Mouse (Mus musculus) ES-CJ7 (cell line): Measurements from ENCODE around the gene Tbx2.

Experiments used
- DNase-seq: peaks from one replicate; pipeline ENCODE4 v3.0.0; 2011; ENCODE audit warnings: low read depth, low spot score

Gene Tbx2

GRCm38 (mm10) chr11:85832231-85832924 lies at the start of gene Tbx2:
Gene Tbx2 (plus strand): TSS chr11:85832551.
- peak; percentile 73 for DNase-seq

GRCm38 (mm10) chr11:85786113-85786718 lies 46.1 kb upstream of the Tbx2 start:
- DNase-seq, result peak; percentile 25

GRCm38 (mm10) chr11:85789750-85790149 lies 42.6 kb upstream of the Tbx2 start:
- no peak for DNase-seq

GRCm38 (mm10) chr11:85790267-85790666 lies 42.1 kb upstream of the Tbx2 start:
- DNase-seq, result no peak

GRCm38 (mm10) chr11:85791212-85791611 lies 41.1 kb upstream of the Tbx2 start:
- DNase-seq, result no peak

- no peak for DNase-seq
Measured at GRCm38 (mm10) chr11:85792534-85793215, 39.7 kb upstream of the Tbx2 start.

GRCm38 (mm10) chr11:85799456-85799855 lies 32.9 kb upstream of the Tbx2 start:
- DNase-seq, result no peak

- DNase-seq, result no peak
Measured at GRCm38 (mm10) chr11:85799856-85800255, 32.5 kb upstream of the Tbx2 start.

- no peak for DNase-seq
Measured at GRCm38 (mm10) chr11:85800380-85800779, 32.0 kb upstream of the Tbx2 start.

GRCm38 (mm10) chr11:85804048-85804447 lies 28.3 kb upstream of the Tbx2 start:
- DNase-seq, result no peak

- no peak for DNase-seq
Measured at GRCm38 (mm10) chr11:85805779-85806178, 26.6 kb upstream of the Tbx2 start.

GRCm38 (mm10) chr11:85807353-85807752 lies 25.0 kb upstream of the Tbx2 start:
- DNase-seq, result no peak

- DNase-seq, result no peak
Measured at GRCm38 (mm10) chr11:85811229-85811628, 21.1 kb upstream of the Tbx2 start.

- no peak for DNase-seq
Measured at GRCm38 (mm10) chr11:85811676-85812075, 20.7 kb upstream of the Tbx2 start.

- DNase-seq, result no peak
Measured at GRCm38 (mm10) chr11:85812201-85812966, 20.0 kb upstream of the Tbx2 start.

- DNase-seq, result no peak
Measured at GRCm38 (mm10) chr11:85814678-85815077, 17.7 kb upstream of the Tbx2 start.

GRCm38 (mm10) chr11:85816471-85816870 lies 15.9 kb upstream of the Tbx2 start:
- DNase-seq, result no peak

- DNase-seq, result no peak
Measured at GRCm38 (mm10) chr11:85818401-85818800, 13.9 kb upstream of the Tbx2 start.

GRCm38 (mm10) chr11:85820959-85821358 lies 11.4 kb upstream of the Tbx2 start:
- DNase-seq, result no peak

GRCm38 (mm10) chr11:85821659-85822058 lies 10.7 kb upstream of the Tbx2 start:
- DNase-seq, result no peak

GRCm38 (mm10) chr11:85823181-85823580 lies 9.2 kb upstream of the Tbx2 start:
- peak; percentile 72 for DNase-seq

GRCm38 (mm10) chr11:85823794-85824193 lies 8.6 kb upstream of the Tbx2 start:
- no peak for DNase-seq
